Mouse (Mus musculus) 3T3-L1 (cell line): ENCODE data around the gene Clock.

ENCODE experiments used
- DNase-seq: peaks from one replicate; pipeline ENCODE4 v3.0.0-alpha.2; 2015; ENCODE audit warnings: low read depth, low spot score

Gene Clock

DNA sequence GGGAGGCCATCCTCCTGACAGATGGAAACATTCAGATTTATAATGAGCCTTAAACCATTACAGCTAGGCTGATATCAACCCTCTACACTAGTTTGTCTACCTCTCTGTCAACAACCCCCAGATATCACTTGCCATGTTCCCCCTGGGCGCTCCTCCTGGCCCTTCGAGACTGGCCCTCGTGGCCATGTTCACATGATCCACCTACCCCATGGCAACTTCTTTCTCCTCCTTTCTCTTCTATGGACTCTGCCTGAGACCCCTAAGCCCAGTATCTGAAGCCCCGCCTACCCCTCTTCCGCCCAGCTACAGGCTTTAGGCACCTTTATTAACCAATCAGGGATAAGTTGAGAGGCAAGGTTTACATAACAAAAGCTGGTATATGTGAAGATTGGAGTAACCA, 124.8 kb downstream of the Clock start:
- no peak for DNase-seq

- DNase-seq: no peak
Observed at GRCm38 (mm10) chr5:76179171-76179570, 125.4 kb downstream of the Clock start.

- no peak for DNase-seq
Observed at GRCm38 (mm10) chr5:76177664-76178063, 126.9 kb downstream of the Clock start.

GRCm38 (mm10) chr5:76176841-76177240, 127.8 kb downstream of the Clock start:
- DNase-seq: no peak

DNA sequence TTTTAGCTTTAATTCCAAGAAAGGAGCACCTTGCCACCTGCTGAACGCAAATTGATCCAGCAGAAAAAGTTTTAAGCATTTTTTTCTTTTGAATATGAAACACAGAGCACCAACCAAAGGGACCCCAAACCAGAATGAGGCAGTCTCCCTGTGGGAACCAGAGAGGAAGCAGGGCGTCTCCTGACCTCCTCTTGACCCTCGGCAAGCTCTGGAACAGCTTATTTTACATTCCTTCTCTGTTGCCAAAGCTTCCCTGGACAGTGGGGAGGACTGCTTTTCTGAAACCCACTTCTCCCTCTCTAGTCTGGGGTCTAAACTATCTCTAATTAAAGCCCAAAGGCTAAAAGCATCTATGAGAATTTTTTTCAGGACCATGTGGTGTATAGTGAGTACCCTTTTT, 128.2 kb downstream of the Clock start:
- DNase-seq: peak; percentile 25

- peak; percentile 75 for DNase-seq
Observed at GRCm38 (mm10) chr5:76175051-76175450, 129.5 kb downstream of the Clock start.

DNA sequence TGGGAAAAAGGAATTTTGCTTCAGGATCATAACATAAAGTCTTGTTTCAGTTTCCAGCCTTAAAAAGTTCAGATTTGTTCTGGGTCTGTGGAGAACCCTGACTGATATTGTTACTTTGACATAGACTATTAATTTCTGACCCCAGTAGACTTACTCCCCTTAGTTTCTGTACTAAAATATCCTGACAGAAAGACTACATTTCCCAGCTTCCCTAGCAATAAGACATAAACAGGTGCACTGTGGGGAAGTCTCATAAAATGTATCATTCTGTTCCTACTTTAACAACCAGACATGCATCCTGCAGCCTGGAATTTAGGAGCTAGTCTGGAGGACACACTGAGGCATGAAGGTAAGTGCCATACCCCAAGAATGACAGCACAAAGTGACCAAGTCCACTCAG, 133.6 kb downstream of the Clock start:
- no peak for DNase-seq

DNA sequence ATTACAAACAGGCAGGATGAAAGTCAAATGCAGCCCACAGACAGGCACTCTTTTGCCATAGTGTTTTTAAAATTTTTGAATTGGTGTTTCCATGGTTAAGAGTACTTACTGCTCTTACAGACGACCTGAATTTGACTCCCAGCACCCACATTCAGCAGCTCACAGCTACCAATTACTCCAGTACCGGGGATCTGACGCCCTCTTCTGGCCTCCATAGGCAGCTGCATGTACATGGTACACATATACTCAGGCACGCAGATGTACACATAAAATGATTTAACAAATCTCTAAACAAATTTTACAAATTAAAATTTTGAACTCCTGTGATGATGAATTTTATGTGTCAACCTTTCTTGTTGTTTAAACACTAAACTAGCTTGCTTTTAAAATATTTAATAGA, 134.1 kb downstream of the Clock start:
- DNase-seq: no peak

DNA sequence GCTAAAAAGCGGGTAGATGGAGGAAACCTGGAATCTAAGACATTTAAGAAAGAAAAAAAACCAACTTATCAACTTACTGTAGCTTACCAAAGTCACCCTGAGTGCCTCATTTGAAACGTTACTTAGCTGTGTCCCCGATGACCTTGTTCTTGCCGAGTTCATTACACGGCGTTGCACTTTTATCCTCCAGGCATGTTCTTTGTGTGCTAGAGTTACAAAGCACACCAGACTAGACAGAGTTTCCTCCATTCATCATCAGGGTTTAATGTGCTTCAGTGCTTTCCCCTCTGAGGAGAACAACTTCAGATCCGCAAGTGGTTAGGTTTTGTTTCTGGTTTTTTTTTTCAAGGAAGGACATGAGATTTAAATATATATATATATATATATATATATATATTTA, 139.8 kb downstream of the Clock start:
- DNase-seq: no peak

GRCm38 (mm10) chr5:76163828-76164390, 140.7 kb downstream of the Clock start:
- DNase-seq: no peak

- no peak for DNase-seq
Observed at GRCm38 (mm10) chr5:76162926-76163325, 141.7 kb downstream of the Clock start.

DNA sequence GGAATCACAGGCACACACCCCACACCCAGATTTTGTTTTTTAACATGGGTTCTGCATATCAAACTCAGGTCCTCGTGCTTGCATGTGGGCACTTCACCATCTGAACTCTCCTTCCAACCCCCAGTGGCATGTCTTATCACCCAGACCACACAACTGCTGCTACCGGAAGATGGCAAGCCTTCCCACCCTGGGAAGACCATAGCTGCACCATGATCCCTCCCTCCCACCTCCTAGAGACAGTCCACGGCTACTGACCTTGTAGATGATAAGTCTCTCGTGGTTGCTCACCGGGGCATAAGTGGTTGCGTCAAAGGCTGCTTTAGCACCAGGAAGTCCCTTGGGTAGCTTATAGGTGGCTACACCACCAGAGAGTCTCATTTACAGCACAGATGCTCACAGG, 143.1 kb downstream of the Clock start:
- DNase-seq: no peak

DNA sequence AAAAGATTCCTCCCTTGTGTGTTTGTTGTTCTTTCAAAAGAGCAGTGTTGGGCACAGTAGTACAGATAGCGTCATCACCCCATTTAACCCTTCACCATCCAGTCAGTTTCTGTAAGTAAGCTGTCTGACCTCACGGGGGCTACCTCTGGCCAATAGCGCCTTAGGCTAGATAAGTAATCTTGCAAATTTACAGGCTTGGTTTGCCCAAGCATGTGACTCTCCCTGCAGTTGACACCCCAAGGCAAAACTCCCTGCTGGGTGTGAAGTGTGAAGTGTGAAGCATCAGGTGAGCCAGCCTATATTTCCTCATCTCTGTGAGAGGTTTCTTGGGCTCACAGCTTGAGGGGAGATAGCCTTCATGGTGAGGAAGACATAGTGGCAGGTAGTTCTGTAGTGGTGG, 144.5 kb downstream of the Clock start:
- no peak for DNase-seq
